Mouse (Mus musculus) heart, adult 10 weeks (tissue): ENCODE results near the gene Dtx1. TPM values are rescaled to one million over a fixed set of nuclear protein-coding genes. Genes with fewer than 3 reads are reported as not detected.

Experiments
- polyA plus RNA-seq: library from polyadenylated mRNA; stranded (reverse); fragments of 350-450 nt; fragmentation: Illumina TruSeq; extraction: RNeasy Lipid Tissue Mini Kit (QIAGEN cat#74804); gene quantifications from one replicate; pipeline ENCODE4 v1.2.3, GENCODE M21; 2014; ENCODE audit warnings: low read depth, low replicate concordance

Dtx1 gene
- 0.73 TPM for polyA plus RNA-seq

GRCm38 (mm10) chr5:120711827-120712226, at the start of gene Dtx1:
Gene Dtx1 (minus strand): TSS chr5:120711927.

GRCm38 (mm10) chr5:120749688-120750087, 38.0 kb upstream of the Dtx1 start, which contains the start of gene Oas2:
Gene Oas2 (minus strand): TSS chr5:120749853.

GRCm38 (mm10) chr5:120648569-120649373, 63.0 kb downstream of the Dtx1 start, which contains the start of gene Rasal1:
Gene Rasal1 (plus strand): TSS chr5:120648812.

GRCm38 (mm10) chr5:120634131-120634530, 77.6 kb downstream of the Dtx1 start, which contains the start of gene Cfap73:
Gene Cfap73 (minus strand): TSS chr5:120634235.

Other genes with a start within 250 kb of the Dtx1 start
- 11.2 TPM for gene Sdsl, start 239.1 kb downstream of the Dtx1 start, polyA plus RNA-seq
- gene Sds, start 235.4 kb downstream of the Dtx1 start, polyA plus RNA-seq, result 7.9 TPM
- 28.1 TPM for gene Plbd2, start 208.3 kb downstream of the Dtx1 start, polyA plus RNA-seq
- 7.6 TPM for gene Slc8b1, start 200.8 kb downstream of the Dtx1 start, polyA plus RNA-seq
- 24.0 TPM for gene Tpcn1, start 123.3 kb downstream of the Dtx1 start, polyA plus RNA-seq
- not detected for gene Iqcd, start 122.9 kb downstream of the Dtx1 start, polyA plus RNA-seq
- gene Rita1, start 99.3 kb downstream of the Dtx1 start, polyA plus RNA-seq, result 13.1 TPM
- gene Ddx54, start 99.2 kb downstream of the Dtx1 start, polyA plus RNA-seq, result 15.9 TPM
- not detected for gene Cfap73, start 77.7 kb downstream of the Dtx1 start, polyA plus RNA-seq
- gene Rasal1, start 63.1 kb downstream of the Dtx1 start, polyA plus RNA-seq, result not detected
- gene Oas2, start 37.9 kb upstream of the Dtx1 start, polyA plus RNA-seq, result 8.4 TPM
- 0.37 TPM for gene Oas3, start 65.7 kb upstream of the Dtx1 start, polyA plus RNA-seq
- gene Oas1e, start 83.6 kb upstream of the Dtx1 start, polyA plus RNA-seq, result not detected
- gene Oas1c, start 100.6 kb upstream of the Dtx1 start, polyA plus RNA-seq, result 0.71 TPM
- gene Oas1f, start 135.4 kb upstream of the Dtx1 start, polyA plus RNA-seq, result not detected
- gene Oas1h, start 149.5 kb upstream of the Dtx1 start, polyA plus RNA-seq, result not detected
- gene Oas1g, start 175.7 kb upstream of the Dtx1 start, polyA plus RNA-seq, result 2.9 TPM
- 3.8 TPM for gene Oas1a, start 195.6 kb upstream of the Dtx1 start, polyA plus RNA-seq
- gene Oas1d, start 202.6 kb upstream of the Dtx1 start, polyA plus RNA-seq, result not detected